Mouse (Mus musculus): ENCODE measurements around the gene Iqcf1.
A peak's percentile ranks its signal among the peaks of the same experiment; 100 is the strongest.
"Not testable (repeated sequence)": the region's sequence is repeated elsewhere in the genome, so short reads cannot be mapped to it uniquely, and the experiment has no call there.

Iqcf1 gene

GRCm38 (mm10) chr9:106481676-106482075 lies 18.1 kb upstream of the Iqcf1 start:
- no peak for DNase-seq (ENCODE audit: low spot score in 2 of 2)

GRCm38 (mm10) chr9:106482578-106483115 lies 17.1 kb upstream of the Iqcf1 start:
- no peak for DNase-seq (ENCODE audit: low spot score in 2 of 2)

- DNase-seq (ENCODE audit: low spot score in 2 of 2), result no peak
Observed at GRCm38 (mm10) chr9:106483136-106483535, 16.6 kb upstream of the Iqcf1 start.

DNA sequence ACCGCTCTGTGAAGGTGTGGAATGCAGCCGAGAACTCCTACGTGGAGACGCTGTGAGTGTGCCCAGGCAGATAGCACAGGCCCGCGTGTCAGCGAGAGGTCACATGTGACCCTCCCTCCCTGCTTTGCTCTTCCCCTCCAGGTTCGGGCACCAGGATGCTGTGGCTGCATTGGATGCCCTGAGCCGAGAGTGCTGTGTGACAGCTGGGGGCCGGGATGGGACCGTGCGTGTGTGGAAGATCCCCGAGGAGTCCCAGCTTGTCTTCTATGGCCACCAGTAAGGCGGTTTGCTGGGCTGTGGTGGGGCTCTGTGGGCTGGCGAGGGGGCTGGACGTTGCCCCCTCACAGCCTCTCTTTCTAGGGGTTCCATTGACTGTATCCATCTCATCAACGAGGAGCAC lies 16.2 kb upstream of the Iqcf1 start:
- no peak for DNase-seq (ENCODE audit: low spot score in 2 of 2)

DNA sequence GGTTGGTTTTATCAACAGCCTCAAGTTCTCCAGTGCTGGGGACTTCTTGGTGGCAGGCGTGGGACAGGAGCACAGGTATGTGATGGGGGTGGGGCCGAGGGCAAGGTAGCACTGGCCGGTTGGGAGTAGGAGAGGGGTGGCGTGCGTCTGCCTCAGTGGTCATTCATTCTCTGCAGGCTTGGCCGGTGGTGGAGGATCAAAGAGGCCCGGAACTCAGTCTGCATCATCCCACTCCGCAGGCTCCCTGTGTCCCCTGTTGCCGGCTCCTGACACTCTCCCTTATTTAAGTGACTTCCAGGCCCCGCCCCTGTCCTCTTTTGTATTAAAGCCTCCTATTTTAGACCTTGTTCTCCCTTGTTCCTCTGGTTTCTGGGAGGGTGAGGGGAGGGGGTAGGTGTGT lies 14.7 kb upstream of the Iqcf1 start:
- DNase-seq (ENCODE audit: low spot score in 2 of 2), result no peak

- DNase-seq (ENCODE audit: low spot score in 2 of 2), result not testable (repeated sequence)
Observed at GRCm38 (mm10) chr9:106487602-106488001, 12.2 kb upstream of the Iqcf1 start.

DNA sequence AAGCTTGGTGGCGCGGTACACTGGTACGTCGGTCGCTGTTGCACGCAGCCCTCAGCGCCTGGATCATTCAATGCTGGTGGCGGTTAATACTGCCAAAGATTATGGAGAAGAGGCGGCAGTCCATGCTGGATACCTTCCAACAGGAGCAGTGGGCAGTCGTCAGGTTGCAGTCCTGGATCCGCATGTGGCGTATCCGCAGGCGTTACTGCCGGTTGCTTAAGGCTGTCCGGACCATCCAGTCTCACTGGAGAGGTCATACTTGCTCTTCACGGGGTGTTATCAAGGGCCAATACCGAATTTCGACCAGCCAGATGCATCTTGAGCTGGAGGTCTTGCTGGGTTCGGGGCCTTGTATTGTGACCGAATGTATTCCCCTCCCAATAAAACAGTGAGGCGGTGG lies 2.1 kb downstream of the Iqcf1 start:
- DNase-seq (ENCODE audit: low spot score in 2 of 2), result no peak

DNA sequence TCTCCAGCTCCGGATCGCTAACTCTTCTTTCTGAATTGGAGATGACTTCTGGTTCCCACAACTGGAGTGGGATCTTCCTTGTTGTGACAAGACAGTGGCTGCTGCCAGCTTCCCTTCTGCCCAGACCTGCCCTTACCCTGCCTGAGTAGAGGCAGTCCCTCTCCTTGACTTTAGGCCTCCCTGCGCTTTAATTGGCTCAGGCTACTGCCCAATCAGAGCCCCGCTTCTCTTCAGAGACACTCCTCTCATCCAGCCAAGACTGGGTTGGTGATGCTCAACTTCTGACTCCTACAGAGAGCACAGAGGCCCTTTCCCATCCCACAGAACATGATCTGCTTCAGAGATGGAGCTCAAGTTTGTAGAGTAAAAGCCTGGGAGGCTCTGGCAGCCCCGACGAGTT lies 4.5 kb downstream of the Iqcf1 start:
- no peak for DNase-seq (ENCODE audit: low spot score in 2 of 2)

GRCm38 (mm10) chr9:106509356-106509755 lies 9.6 kb downstream of the Iqcf1 start:
- DNase-seq (ENCODE audit: low spot score in 2 of 2), result no peak

GRCm38 (mm10) chr9:106512729-106513450 lies 13.1 kb downstream of the Iqcf1 start:
- no peak for DNase-seq (ENCODE audit: low spot score in 2 of 2)

GRCm38 (mm10) chr9:106513566-106513965 lies 13.8 kb downstream of the Iqcf1 start:
- DNase-seq (ENCODE audit: low spot score in 2 of 2), result no peak

- no peak for DNase-seq (ENCODE audit: low spot score in 2 of 2)
Observed at GRCm38 (mm10) chr9:106514273-106514672, 14.5 kb downstream of the Iqcf1 start, which contains the start of gene Iqcf5. Gene Iqcf5 (plus strand): TSS chr9:106514573.

DNA sequence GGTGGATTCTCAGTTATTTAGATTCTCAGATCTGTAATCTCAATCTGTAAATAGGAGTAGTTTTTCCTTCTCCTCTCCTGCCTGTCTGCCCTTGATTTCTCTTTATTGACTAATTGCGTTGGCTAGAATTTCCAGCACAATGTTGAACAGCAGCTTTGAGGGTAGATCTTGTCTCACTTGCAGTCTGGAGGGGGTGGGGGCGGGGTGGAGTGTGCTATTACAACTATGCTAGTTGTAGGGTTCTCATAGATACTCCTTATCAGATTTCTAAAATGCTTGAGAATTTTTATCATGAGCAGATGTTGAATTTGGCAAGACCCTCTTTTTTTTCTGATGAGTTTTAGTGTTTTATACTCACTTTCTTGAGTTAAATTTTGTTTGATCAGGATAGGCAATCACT lies 19.7 kb downstream of the Iqcf1 start:
- no peak for DNase-seq (ENCODE audit: low spot score in 2 of 2)

- no peak for DNase-seq (ENCODE audit: low spot score in 2 of 2)
Observed at GRCm38 (mm10) chr9:106519909-106520308, 20.1 kb downstream of the Iqcf1 start.

DNA sequence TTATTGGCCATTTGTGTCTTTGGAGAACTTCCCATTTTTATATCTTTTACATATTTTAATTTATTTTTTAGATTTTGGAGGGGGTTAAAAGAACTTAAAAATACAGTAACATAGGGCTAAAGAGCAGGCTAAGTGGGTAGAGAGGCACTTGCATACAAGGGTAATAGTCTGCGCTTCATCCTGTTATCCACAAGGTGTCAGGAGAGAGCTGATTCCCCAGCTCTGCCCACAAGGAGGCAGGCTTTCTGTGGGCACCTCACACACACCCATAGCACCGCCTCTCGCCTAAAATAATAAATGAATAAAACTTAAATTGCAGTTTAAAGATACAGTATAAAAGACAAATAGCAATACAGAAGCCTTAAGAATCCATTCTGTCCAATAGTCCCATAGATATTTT lies 32.1 kb downstream of the Iqcf1 start:
- DNase-seq (ENCODE audit: low spot score in 2 of 2), result peak in 1 of 2 experiments; percentile 15

- no peak for DNase-seq (ENCODE audit: low spot score in 2 of 2)
Observed at GRCm38 (mm10) chr9:106534296-106534695, 34.5 kb downstream of the Iqcf1 start.

DNA sequence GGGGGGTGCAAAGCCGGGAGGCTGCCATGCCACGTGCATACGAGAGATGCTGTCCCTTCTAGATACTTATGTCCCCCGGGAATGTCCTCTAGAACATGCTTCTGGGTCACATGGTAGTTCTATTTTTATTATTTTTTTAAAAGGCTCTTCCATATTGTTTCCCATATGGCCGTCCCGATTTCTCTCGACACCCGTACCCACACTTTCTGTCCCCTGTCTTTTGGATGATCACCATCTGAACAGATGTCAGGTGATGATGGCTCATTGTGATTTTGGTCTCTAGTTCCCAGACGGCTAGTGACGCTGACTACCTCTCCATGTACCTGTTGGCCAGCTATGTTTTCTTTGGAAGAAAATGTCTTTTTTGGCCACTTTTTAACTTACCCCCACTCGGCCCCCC lies 35.2 kb downstream of the Iqcf1 start:
- DNase-seq (ENCODE audit: low spot score in 2 of 2), result no peak
